Mouse (Mus musculus) adrenal gland, postnatal 10 days (tissue): ENCODE measurements around the gene Slc22a14. TPM values are rescaled to one million over a fixed set of nuclear protein-coding genes. Genes with fewer than 3 reads are reported as not detected.

ENCODE experiments used
- DNase-seq: peaks from one replicate; pipeline ENCODE4 v3.0.0; 2021; ENCODE audit warnings: mixed read lengths
- total RNA-seq, 2 experiments: library from RNA; stranded (reverse); gene quantifications; 2 replicates each; pipeline ENCODE4 v1.2.3; 2021

Slc22a14 gene
- total RNA-seq, 2 experiments from 2014 or later: 0.42 TPM; not detected in 1

- no peak for DNase-seq
These were observed 161.7 kb downstream of the Slc22a14 start for GRCm38 (mm10) chr9:119203617-119204016.

GRCm38 (mm10) chr9:119201653-119202052 lies 163.7 kb downstream of the Slc22a14 start:
- no peak for DNase-seq

- no peak for DNase-seq
These were observed 166.0 kb downstream of the Slc22a14 start for GRCm38 (mm10) chr9:119199151-119199861.

GRCm38 (mm10) chr9:119192202-119192990 lies 173.0 kb downstream of the Slc22a14 start:
- DNase-seq: peak; percentile 64

- DNase-seq: no peak
These were observed 184.1 kb downstream of the Slc22a14 start for GRCm38 (mm10) chr9:119181241-119181728.

GRCm38 (mm10) chr9:119179292-119179691 lies 186.1 kb downstream of the Slc22a14 start:
- no peak for DNase-seq

GRCm38 (mm10) chr9:119167608-119168007 lies 197.7 kb downstream of the Slc22a14 start:
- DNase-seq: no peak

GRCm38 (mm10) chr9:119165548-119165947 lies 199.8 kb downstream of the Slc22a14 start:
- peak; percentile 57 for DNase-seq

- DNase-seq: peak; percentile 31
These were observed 200.6 kb downstream of the Slc22a14 start for GRCm38 (mm10) chr9:119164743-119165142.

GRCm38 (mm10) chr9:119160689-119161088 lies 204.7 kb downstream of the Slc22a14 start:
- DNase-seq: peak; percentile 62

- DNase-seq: no peak
These were observed 206.5 kb downstream of the Slc22a14 start, which contains the start of gene Gm47289 for GRCm38 (mm10) chr9:119158861-119159260. Gene Gm47289, plus strand, starts transcription at chr9:119159161.

- DNase-seq: peak; percentile 91
These were observed 208.8 kb downstream of the Slc22a14 start, which contains the start of gene Acaa1b for GRCm38 (mm10) chr9:119156278-119157201. Gene Acaa1b, minus strand, starts transcription at chr9:119157093.

GRCm38 (mm10) chr9:119155826-119156225 lies 209.5 kb downstream of the Slc22a14 start:
- DNase-seq: peak; percentile 64

GRCm38 (mm10) chr9:119155416-119155815 lies 209.9 kb downstream of the Slc22a14 start:
- DNase-seq: peak; percentile 30

- no peak for DNase-seq
These were observed 213.6 kb downstream of the Slc22a14 start for GRCm38 (mm10) chr9:119151751-119152150.

- DNase-seq: peak; percentile 80
These were observed 215.8 kb downstream of the Slc22a14 start for GRCm38 (mm10) chr9:119149601-119150000.

GRCm38 (mm10) chr9:119146098-119146770 lies 219.1 kb downstream of the Slc22a14 start:
- DNase-seq: no peak

GRCm38 (mm10) chr9:119145638-119146037 lies 219.7 kb downstream of the Slc22a14 start:
- DNase-seq: no peak

GRCm38 (mm10) chr9:119145137-119145536 lies 220.2 kb downstream of the Slc22a14 start:
- no peak for DNase-seq

- no peak for DNase-seq
These were observed 220.7 kb downstream of the Slc22a14 start for GRCm38 (mm10) chr9:119144696-119145095.

- DNase-seq: no peak
These were observed 222.0 kb downstream of the Slc22a14 start for GRCm38 (mm10) chr9:119143372-119143771.
